Mouse (Mus musculus): ENCODE measurements around the gene Vps37b. TPM values are rescaled to one million over a fixed set of nuclear protein-coding genes. Genes with fewer than 3 reads are reported as not detected.

The Vps37b gene
- polyA plus RNA-seq, 1 experiment from 2014 or later, result 16.5 TPM

GRCm38 (mm10) chr5:123966759-123967158 is 65.3 kb downstream of the Vps37b start:
- Histone ChIP-seq H3K4me3 (replicated peaks) (no peak overlapping the region), H3K4me2 (no peak overlapping the region), H3K4me1 (replicated peaks) (0 out of 2 replicates have a peak, but pooled peaks cover 14% of the 10 kb centered on the region), H3K36me3 (replicated peaks) (no peaks in the 10 kb centered on the region), H3K27me3 (peaks cover under 1% of the 10 kb centered on the region; the same call in 1 of the 2 replicates), H3K9me3 (replicated peaks) (no peaks in the 10 kb centered on the region), H3K27ac (replicated peaks) (peak overlapping the region; percentile 55), H3K9ac (no peak overlapping the region)
- 75% methylated on average over 2 of the region's 2 CpGs for WGBS (ENCODE audit: insufficient replicate concordance)
- ATAC-seq (ENCODE audit: insufficient read depth), result peak; percentile 51; the same call in 1 of the 2 replicates

GRCm38 (mm10) chr5:123964208-123964607 is 67.9 kb downstream of the Vps37b start:
- no peak for ATAC-seq (ENCODE audit: insufficient read depth)
- Histone ChIP-seq H3K9me3 (replicated peaks) (no peaks in the 10 kb centered on the region), H3K9ac (no peak overlapping the region), H3K4me1 (replicated peaks) (0 out of 2 replicates have a peak, but pooled peaks cover 14% of the 10 kb centered on the region), H3K4me2 (no peak overlapping the region), H3K4me3 (replicated peaks) (no peak overlapping the region), H3K36me3 (replicated peaks) (no peaks in the 10 kb centered on the region), H3K27ac (replicated peaks) (no peak overlapping the region; the same call in 1 of the 2 replicates), H3K27me3 (no peaks in the 10 kb centered on the region)
- 83% methylated on average over 4 of the region's 4 CpGs for WGBS (ENCODE audit: insufficient replicate concordance)

GRCm38 (mm10) chr5:123961046-123961445 is 71.0 kb downstream of the Vps37b start:
- H3K9ac ChIP-seq, result no peak overlapping the region
- H3K36me3 ChIP-seq (replicated peaks), result no peaks in the 10 kb centered on the region
- H3K27ac ChIP-seq (replicated peaks), result no peak overlapping the region
- WGBS (ENCODE audit: insufficient replicate concordance), result 77% methylated on average over 12 of the region's 12 CpGs
- ATAC-seq (ENCODE audit: insufficient read depth), result no peak
- H3K27me3 ChIP-seq, result no peaks in the 10 kb centered on the region
- no peak overlapping the region for H3K4me2 ChIP-seq
- no peak overlapping the region for H3K4me3 ChIP-seq (replicated peaks)
- H3K9me3 ChIP-seq (replicated peaks), result no peaks in the 10 kb centered on the region
- H3K4me1 ChIP-seq (replicated peaks), result 0 out of 2 replicates have a peak, but pooled peaks cover 14% of the 10 kb centered on the region

- H3K36me3 ChIP-seq (replicated peaks), result no peaks in the 10 kb centered on the region
- 0 out of 2 replicates have a peak, but pooled peaks cover 13% of the 10 kb centered on the region for H3K4me1 ChIP-seq (replicated peaks)
- H3K9me3 ChIP-seq (replicated peaks), result no peaks in the 10 kb centered on the region
- 54% methylated on average over 8 of the region's 8 CpGs for WGBS (ENCODE audit: insufficient replicate concordance)
- no peak overlapping the region for H3K9ac ChIP-seq
- H3K4me3 ChIP-seq (replicated peaks), result no peak overlapping the region
- no peak overlapping the region for H3K4me2 ChIP-seq
- no peak for ATAC-seq (ENCODE audit: insufficient read depth)
- no peaks in the 10 kb centered on the region for H3K27me3 ChIP-seq
- no peak overlapping the region for H3K27ac ChIP-seq (replicated peaks)
Measured at GRCm38 (mm10) chr5:123960129-123960528, 71.9 kb downstream of the Vps37b start.

GRCm38 (mm10) chr5:123959018-123959417 is 73.1 kb downstream of the Vps37b start:
- Histone ChIP-seq H3K9me3 (replicated peaks) (no peaks in the 10 kb centered on the region), H3K4me2 (no peak overlapping the region), H3K36me3 (replicated peaks) (no peaks in the 10 kb centered on the region), H3K27ac (replicated peaks) (no peak overlapping the region), H3K27me3 (no peaks in the 10 kb centered on the region), H3K4me1 (replicated peaks) (0 out of 2 replicates have a peak, but pooled peaks cover 2% of the 10 kb centered on the region), H3K9ac (no peak overlapping the region), H3K4me3 (replicated peaks) (no peak overlapping the region)
- 68% methylated on average over 3 of the region's 3 CpGs for WGBS (ENCODE audit: insufficient replicate concordance)
- ATAC-seq (ENCODE audit: insufficient read depth), result no peak

GRCm38 (mm10) chr5:123957213-123957612 is 74.9 kb downstream of the Vps37b start:
- Histone ChIP-seq H3K27me3 (no peaks in the 10 kb centered on the region), H3K4me3 (replicated peaks) (no peak overlapping the region), H3K36me3 (replicated peaks) (no peaks in the 10 kb centered on the region), H3K27ac (replicated peaks) (no peak overlapping the region), H3K4me2 (no peak overlapping the region), H3K4me1 (replicated peaks) (no peaks in the 10 kb centered on the region), H3K9ac (no peak overlapping the region), H3K9me3 (replicated peaks) (no peaks in the 10 kb centered on the region)
- no peak for ATAC-seq (ENCODE audit: insufficient read depth)
- WGBS (ENCODE audit: insufficient replicate concordance), result 82% methylated on average over 8 of the region's 8 CpGs

Small RNAs within 50 kb of the gene (microRNA-seq; reads per million reads assigned to microRNA genes)
- gene Mir7032, result 2.0 reads per million

Other genes with a start within 250 kb of the Vps37b start
- 0.18 and 0.32 TPM in 2 replicates for gene Hcar2, start 166.8 kb downstream of the Vps37b start, polyA plus RNA-seq (2015; fragmentation: Nextera tagmentation; extraction: Ambion mirVana)
- gene Hcar1, start 152.2 kb downstream of the Vps37b start, polyA plus RNA-seq (2015; fragmentation: Nextera tagmentation; extraction: Ambion mirVana), result 0.10 and 0.13 TPM in 2 replicates
- gene Denr, start 125.1 kb downstream of the Vps37b start, polyA plus RNA-seq (2015; fragmentation: Nextera tagmentation; extraction: Ambion mirVana), result 30.9 and 42.8 TPM in 2 replicates
- 0.76 and 1.2 TPM in 2 replicates for gene Gm43518, start 104.9 kb downstream of the Vps37b start, polyA plus RNA-seq (2015; fragmentation: Nextera tagmentation; extraction: Ambion mirVana)
- gene Ccdc62, start 101.6 kb downstream of the Vps37b start, polyA plus RNA-seq (2015; fragmentation: Nextera tagmentation; extraction: Ambion mirVana), result 2.5 and 3.2 TPM in 2 replicates
- 11.4 and 12.9 TPM in 2 replicates for gene Hip1r, start 58.6 kb downstream of the Vps37b start, polyA plus RNA-seq (2015; fragmentation: Nextera tagmentation; extraction: Ambion mirVana)
- gene Abcb9, start 63.5 kb upstream of the Vps37b start, polyA plus RNA-seq (2015; fragmentation: Nextera tagmentation; extraction: Ambion mirVana), result 6.1 and 7.1 TPM in 2 replicates
- 14.2 and 15.2 TPM in 2 replicates for gene Ogfod2, start 80.0 kb upstream of the Vps37b start, polyA plus RNA-seq (2015; fragmentation: Nextera tagmentation; extraction: Ambion mirVana)
- gene Arl6ip4, start 83.8 kb upstream of the Vps37b start, polyA plus RNA-seq (2015; fragmentation: Nextera tagmentation; extraction: Ambion mirVana), result 52.1 and 53.5 TPM in 2 replicates
- 1.5 and 2.2 TPM in 2 replicates for gene Pitpnm2, start 217.5 kb upstream of the Vps37b start, polyA plus RNA-seq (2015; fragmentation: Nextera tagmentation; extraction: Ambion mirVana)